Mouse (Mus musculus) thymus, adult 2 months (tissue): ENCODE measurements around the gene Dnajc27.

Source experiments
- CTCF ChIP-seq: fragments of 200-500 bp; IDR thresholded peaks from 2 replicates; pipeline ENCODE4 v1.5.1; 2012; ENCODE audit warnings: mild to moderate bottlenecking, control low read depth, low read length, moderate library complexity, borderline replicate concordance; ENCODE audit not compliant: control insufficient read depth, poor library complexity, insufficient read depth; ENCODE audit errors: extremely low read depth
- POLR2A ChIP-seq: fragments of 200-500 bp; IDR thresholded peaks from 2 replicates; pipeline ENCODE4 v1.6.1; 2012; ENCODE audit warnings: mild to moderate bottlenecking, low read length, control low read depth, moderate library complexity; ENCODE audit not compliant: control insufficient read depth, poor library complexity, insufficient read depth; ENCODE audit errors: extremely low read depth

DNA sequence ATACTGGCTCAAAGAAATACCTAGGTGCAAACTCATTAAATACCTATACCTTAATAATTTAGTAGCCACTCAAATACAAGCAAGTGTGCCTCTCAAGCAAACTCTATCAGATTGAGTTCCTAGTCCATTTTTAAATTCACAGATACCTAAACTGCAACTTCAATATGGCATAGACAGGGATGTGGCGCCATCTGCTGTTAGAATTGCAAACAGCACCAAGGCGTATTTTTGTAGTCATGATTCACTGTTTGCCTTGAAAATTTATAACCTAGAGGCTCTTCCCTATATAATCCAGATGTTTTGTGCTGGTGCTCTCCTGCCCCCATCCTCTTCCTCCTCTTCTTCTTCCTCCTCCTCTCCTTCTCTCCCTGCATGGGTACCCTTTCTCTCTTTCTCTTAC lies 2.1 kb upstream of the Dnajc27 start:
- TF ChIP-seq POLR2A (no peak), CTCF (no peak)
